Mouse (Mus musculus): ENCODE measurements around the gene Il18r1. TPM values are rescaled to one million over a fixed set of nuclear protein-coding genes. Genes with fewer than 3 reads are reported as not detected.

Il18r1 gene
- polyA plus RNA-seq, 1 experiment from 2014 or later, result 0.27 TPM

Other genes with a start within 250 kb of the Il18r1 start
- 4.6 and 5.0 TPM in 2 replicates for gene Il1r1, start 240.5 kb upstream of the Il18r1 start, polyA plus RNA-seq (2015; fragmentation: Nextera tagmentation; extraction: Ambion mirVana)
- gene Il1rl2, start 140.9 kb upstream of the Il18r1 start, polyA plus RNA-seq (2015; fragmentation: Nextera tagmentation; extraction: Ambion mirVana), result 7.4 and 8.8 TPM in 2 replicates
- gene Il1rl1, start 36.0 kb upstream of the Il18r1 start, polyA plus RNA-seq (2015; fragmentation: Nextera tagmentation; extraction: Ambion mirVana), result 0.38 and 0.51 TPM in 2 replicates
- 0.04 and 0.08 TPM in 2 replicates for gene Il18rap, start 49.8 kb downstream of the Il18r1 start, polyA plus RNA-seq (2015; fragmentation: Nextera tagmentation; extraction: Ambion mirVana)
- gene Slc9a4, start 114.5 kb downstream of the Il18r1 start, polyA plus RNA-seq (2015; fragmentation: Nextera tagmentation; extraction: Ambion mirVana), result 0.35 and 0.38 TPM in 2 replicates
- 1.7 and 2.0 TPM in 2 replicates for gene Slc9a2, start 215.0 kb downstream of the Il18r1 start, polyA plus RNA-seq (2015; fragmentation: Nextera tagmentation; extraction: Ambion mirVana)